Mouse (Mus musculus) cerebellum, postnatal 4 days (tissue): ENCODE measurements around the gene Gdf15.

Experiments
- DNase-seq, 2 experiments: peaks; one replicate each; pipeline ENCODE4 v3.0.0; 2022; ENCODE audit warnings: low spot score in 2 of 2, mixed read lengths in 1 of 2

Gdf15 gene

DNA sequence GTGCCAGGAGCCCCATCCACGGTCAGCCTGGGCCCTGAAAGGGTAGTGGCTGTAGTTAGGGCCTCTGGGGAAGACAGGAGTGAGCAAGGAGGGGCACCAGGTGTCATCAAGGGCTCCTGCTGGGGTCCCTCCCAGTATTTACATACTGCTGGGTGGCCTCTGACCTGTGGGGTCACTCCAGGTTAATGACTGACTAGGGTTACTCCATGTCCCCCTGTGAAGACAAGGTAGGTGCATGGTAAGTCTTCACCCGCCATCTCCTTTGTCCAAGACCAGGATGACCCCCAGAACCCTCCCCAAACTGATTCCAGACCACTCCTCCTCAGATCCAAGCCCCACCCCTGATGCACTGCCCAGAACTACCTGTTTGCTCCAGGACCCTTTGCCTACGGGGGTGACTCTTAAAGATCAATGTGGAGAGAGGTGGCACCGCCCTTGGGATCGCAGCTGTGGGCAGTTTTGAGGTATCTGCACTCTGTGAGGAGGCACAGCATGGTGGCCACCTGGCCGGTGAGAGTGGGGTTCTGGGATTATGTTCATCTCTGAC lies at the start of gene Gdf15:
Gene Gdf15 (minus strand): TSS at position 111 of the 547 bp plus-strand sequence.
- no peak for DNase-seq

DNA sequence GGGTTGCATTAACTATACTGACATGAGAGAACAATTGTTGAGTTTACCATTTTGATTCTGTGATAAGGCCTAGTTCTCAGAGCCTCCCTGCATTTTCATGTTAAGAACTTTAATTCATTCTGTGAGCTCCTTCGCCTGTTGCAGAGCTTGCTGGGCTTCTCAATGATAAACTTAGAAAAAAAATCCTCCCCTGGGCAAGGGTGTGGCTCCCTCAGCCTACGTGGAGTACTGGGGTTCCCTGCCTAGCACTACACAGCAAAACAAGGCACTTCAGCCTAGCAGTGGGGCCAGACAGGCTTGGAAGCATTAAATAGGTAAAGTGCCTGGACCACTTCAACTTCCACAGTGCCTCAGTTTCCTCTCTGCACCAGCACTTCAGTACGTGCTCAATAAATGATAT lies 49.2 kb upstream of the Gdf15 start:
- no peak for DNase-seq

DNA sequence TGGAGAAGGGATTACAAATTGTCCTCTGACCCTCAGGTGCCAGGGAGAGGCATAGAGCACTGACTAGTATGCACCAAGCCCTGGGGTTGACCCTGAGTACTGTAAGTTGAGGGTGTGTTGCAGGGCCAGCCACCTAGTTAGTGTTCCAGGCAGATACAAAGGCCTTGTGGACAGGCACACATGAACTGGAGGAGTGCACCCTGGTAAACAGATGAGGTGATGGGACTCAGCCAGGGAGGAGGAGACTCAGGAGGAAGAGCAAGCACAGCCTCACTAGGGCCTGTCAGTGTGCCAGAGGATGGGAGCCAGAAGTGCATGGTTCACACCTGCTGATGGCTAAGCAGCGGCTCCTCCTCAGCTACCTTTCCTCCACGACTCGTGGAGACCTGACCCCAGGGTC lies 47.8 kb upstream of the Gdf15 start:
- no peak for DNase-seq

DNA sequence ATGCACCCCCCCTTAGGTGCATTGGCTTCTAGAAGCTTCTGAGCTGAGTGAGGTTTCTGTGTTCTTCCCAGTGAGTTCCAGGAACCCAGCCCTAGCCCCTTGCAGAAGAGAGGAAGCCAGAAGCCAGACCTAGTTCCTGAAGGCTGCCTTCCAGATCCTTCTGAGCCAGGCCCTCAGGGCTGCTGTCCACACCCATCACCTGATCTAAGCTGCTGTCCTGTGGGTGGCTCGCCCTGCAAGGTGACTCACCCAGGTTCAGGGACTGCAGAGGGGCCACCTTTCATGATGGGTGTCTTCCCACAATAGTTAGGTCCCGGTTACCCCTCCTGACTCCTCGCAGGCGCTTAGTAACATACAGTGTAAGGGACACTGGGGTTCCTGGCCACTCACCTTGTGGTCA lies 47.1 kb upstream of the Gdf15 start:
- DNase-seq = no peak

DNA sequence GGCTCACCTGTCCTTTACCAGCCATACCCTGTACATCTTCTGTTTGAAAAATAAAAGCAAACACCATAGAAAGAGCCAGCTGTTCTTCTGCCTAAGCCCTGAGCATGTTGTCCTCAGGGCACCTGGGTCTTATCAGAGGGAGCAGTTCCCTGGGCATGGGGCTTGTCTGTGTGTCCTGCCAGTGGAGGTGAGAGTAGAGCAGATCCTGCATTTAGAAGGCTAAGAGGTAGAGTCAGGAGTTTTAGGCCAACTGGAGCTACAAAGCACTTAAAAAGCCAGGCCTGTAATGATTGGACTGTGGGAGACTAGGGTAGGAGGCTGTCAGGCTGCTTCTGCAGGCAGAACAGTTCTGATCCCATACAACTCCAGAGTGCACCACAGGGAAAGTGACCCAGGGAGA lies 46.4 kb upstream of the Gdf15 start:
- no peak for DNase-seq

GRCm38 (mm10) chr8:70677451-70678080 lies 45.3 kb upstream of the Gdf15 start:
- DNase-seq = no peak

DNA sequence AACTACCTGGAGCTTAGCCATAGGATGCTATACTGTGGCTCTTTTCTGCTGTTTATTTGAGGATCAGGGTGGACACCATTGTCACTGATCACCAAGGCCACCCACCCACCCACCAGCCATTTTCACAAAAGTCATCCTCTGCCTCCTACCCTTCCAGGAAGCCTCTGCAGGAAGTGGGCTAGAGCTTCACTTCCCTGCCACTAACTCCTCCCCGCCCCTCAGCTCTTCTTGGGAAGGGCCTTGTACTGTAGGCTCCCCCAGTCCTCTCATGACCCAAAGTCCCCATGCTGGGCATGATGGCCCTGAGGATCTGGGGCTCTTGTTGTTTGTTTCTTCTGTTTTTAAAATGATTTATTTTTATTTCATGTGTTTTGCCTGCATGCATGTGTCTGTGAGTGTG lies 43.1 kb upstream of the Gdf15 start:
- DNase-seq = no peak

DNA sequence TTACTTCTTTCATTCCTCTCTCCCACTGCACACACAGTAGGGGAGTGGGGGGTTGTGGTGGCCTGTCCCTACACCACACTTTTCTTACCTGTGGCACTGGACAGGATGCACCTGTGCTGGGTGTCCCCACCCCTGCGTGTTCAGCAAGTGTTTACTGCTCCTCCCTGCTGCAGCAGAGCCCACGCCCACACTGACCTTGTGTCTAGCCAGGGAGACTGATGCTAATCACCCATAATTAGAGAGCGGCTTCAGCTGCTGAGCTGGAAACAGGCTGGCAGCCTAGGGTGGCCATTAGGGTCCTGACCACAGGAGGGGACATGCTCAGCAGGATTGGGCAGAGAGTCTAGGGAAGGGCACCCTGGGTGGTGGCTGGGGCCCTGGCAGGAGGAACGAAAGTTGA lies 42.5 kb upstream of the Gdf15 start:
- DNase-seq = no peak

DNA sequence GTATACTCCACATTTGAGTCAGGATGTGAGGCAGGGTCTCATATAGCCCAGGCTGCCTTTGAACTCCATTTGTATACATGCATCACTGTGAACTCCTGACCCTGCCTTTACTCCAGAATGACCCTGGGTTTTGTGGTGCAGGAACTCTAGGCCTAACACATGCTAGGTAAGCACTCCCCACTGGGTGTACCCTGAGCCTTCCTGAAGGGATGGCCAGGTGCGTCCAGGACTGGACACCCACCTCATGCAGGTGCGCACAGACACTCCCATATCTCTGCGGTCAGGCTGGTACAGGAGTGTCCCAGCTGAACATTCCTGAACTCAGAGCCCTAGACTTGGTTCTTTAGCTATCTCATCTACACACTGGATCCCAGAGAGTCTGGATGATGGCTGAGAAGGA lies 41.9 kb upstream of the Gdf15 start:
- no peak for DNase-seq

GRCm38 (mm10) chr8:70673079-70673856 lies 41.0 kb upstream of the Gdf15 start, which contains the start of gene Lsm4:
TSS of gene Lsm4 (plus strand) at chr8:70673248.
- DNase-seq = peak; percentile 97 to 99

DNA sequence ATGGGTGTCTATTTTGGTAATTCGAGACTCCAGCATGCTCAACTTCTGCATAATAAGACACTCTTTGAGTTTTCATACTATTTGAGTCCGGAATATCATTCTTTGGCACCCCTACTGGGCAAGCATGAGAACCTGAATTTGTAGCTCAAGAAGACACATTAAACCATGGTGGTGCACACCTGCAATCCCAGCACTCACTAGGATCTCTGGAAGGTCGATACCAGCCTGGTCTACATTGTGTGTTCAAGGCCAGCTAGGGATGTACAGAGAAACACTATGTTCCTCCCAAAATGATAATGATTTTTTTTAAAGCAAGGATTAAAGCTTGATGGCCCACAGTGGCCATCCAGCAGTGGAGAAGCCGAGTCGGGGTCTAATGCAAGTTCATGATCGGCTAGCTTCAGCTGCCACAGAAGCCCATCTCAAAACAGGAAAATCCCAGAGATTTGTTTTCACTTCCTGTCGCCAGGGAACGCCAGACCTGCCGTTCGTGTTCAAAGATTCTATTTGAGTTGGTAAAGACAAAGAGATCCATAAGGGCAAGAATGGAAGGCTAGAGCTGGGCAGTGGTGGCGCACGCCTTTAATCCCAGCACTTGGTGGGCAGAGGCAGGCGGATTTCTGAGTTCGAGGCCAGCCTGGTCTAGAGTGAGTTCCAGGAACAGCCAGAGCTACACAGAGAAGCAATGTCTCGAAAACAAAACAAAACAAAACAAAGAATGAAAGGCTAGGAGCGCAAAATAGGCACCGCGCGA lies 40.2 kb upstream of the Gdf15 start:
- no peak for DNase-seq

DNA sequence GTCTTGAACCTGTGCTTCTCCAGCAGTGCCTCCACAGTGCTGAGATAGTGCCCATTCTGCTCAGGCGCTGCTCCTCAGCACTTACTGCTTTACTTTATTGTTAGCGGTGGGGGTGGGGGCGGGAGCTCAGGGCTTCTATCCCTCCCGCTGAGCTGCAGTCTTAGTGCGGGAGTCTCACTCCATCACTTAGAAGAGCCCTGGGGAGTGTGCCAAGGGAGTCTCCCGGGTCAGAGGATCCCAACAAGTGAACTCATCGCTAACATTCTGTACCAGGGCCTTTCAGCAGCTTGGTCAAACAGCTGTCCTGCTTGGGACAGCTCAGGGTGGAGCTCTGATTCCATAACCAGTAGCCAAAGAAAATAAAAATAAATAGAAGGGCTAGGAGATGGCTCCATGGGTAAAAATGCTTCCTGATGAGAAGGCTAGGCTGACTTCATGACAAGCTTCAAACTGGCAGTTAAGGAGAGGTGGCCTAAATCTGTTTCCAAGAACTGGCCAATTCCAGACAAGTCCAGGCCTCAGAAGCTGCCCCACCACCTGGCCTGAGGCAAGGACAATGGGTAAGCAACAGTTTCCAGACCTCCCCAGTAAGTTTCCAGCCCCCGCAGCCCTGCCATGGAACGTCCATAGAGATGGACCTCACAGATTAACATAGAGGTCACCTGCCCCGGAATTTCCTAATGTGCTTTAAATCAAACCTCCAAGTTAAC lies 39.5 kb upstream of the Gdf15 start:
- no peak for DNase-seq

DNA sequence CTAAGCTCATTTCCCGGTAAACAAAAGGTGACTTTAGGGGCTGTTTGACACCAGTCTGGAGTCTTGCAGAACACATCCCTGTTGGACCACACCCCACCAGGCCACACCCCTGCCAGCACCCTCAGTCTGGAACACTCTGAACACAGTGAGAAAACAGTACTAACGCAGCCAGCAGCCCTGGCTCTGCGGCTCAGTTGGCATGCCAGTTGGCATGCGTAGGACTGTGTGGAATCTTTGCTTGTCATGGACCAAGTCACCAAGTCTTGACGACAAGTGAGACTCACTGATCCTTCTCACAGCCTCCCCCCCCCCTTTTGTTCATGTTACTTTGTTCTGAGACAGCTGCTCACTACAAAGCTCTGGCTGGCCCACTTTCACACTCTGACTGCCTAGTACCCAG lies 34.8 kb upstream of the Gdf15 start:
- DNase-seq = no peak

DNA sequence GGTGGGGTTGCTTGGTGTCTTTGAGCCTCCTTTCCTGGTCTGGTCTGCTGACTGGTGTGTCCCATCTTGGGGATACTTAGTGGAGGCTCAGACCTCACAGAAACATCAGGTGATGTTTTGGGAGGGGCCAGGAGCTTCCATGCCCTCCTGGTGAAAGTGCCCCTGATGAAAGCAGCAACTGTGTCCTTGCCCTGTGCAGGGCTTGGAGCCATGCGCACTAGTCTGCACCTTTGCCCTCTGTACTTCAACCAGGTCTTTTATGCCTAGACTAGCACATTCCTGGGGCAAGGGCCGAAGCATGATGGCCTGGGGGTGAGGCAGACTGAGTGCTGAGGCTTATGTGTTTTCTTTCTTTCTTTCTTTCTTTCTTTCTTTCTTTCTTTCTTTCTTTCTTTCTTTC lies 33.3 kb upstream of the Gdf15 start:
- DNase-seq = no peak

- DNase-seq = no peak
Measured at GRCm38 (mm10) chr8:70664631-70665030, 32.4 kb upstream of the Gdf15 start.

- no peak for DNase-seq
Measured at GRCm38 (mm10) chr8:70663691-70664090, 31.4 kb upstream of the Gdf15 start.

GRCm38 (mm10) chr8:70660273-70660725 lies 28.0 kb upstream of the Gdf15 start, which contains the start of gene Pgpep1:
TSS of gene Pgpep1 (minus strand) at chr8:70660388.
- DNase-seq = no peak

GRCm38 (mm10) chr8:70659604-70660272 lies 27.5 kb upstream of the Gdf15 start:
- peak; percentile 69 to 74 for DNase-seq

DNA sequence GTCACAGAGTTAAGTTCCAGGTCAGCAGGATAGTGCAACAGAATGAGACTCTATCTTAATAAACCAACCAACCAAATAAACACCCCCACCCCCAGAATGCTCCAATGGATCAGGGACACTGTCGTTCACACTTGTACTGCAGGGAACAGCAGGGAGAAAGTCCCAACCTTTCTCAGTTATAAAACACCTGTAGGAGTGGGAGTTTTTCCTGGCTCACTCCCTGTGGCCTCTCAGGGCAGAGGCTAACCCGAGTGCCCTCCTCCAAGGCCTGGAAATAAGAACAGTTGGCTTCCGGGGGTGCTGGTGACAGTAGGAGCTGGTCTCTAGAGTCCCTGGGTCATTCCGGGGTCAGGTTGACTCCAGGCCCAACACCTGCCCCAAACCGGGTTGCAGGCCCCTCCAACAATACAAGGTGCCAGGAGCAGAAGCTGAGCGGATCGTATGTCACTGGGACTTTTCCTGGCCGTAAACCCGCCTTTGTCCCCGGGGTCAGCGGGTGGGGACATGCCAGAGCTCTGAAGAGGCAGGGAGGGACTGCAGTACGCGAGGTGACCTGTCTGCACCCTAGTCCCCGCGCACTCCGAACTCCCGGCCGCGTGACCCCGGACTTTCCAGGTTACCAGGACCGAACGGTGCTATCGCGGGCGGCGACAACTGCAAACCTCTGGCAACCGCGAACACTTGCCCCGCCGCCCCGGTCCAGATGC lies 26.8 kb upstream of the Gdf15 start:
- DNase-seq = no peak

- DNase-seq = no peak
Measured at GRCm38 (mm10) chr8:70657739-70658138, 25.5 kb upstream of the Gdf15 start.
